In the genomic region with DNA sequence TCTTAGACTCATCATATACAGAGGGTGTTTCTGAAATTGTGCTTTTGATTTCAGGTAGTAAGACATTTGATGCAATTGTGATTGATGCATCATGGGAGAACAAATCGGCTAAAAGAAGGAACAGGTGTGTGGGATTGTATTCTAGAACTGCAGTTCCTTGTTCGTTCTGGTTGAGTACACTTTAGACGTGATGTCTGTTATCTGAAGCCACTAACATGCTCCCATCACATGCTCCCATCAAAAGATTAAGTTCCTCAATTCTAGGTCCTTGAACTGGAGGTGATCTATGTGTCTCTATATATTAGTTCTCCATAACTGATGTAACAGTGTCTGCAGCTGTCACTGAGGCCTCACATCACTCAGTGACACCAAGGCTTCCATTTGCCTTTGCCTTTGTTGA, we compare ENCODE assay signal across 30 mouse cellular contexts. TPM values are rescaled to one million over a fixed set of nuclear protein-coding genes. Genes with fewer than 3 reads are reported as not detected.
"Had no signal": no experiment of that assay in that cellular context is flagged by ENCODE, and none has a peak within 500 bp of the region (broad histone marks: within the 10 kb centered on the region; RNA-seq: fewer than 3 reads in every experiment).

No protein-coding gene starts in this region.

- ATAC-seq: forebrain, embryonic 13.5 days; forebrain, embryonic 14.5 days; forebrain, embryonic 15.5 days; forebrain, embryonic 16.5 days; forebrain, postnatal 0 days had no signal

- H3K9me3 ChIP-seq: embryonic facial prominence, embryonic 10.5 days; embryonic facial prominence, embryonic 12.5 days; embryonic facial prominence, embryonic 13.5 days; embryonic facial prominence, embryonic 15.5 days; forebrain, embryonic 10.5 days; forebrain, embryonic 12.5 days; forebrain, embryonic 13.5 days; forebrain, embryonic 15.5 days; heart, embryonic 10.5 days had no signal

- H3K27ac ChIP-seq: embryonic facial prominence, embryonic 10.5 days; embryonic facial prominence, embryonic 12.5 days; embryonic facial prominence, embryonic 13.5 days; embryonic facial prominence, embryonic 15.5 days; forebrain, embryonic 10.5 days; forebrain, embryonic 12.5 days; forebrain, embryonic 13.5 days; forebrain, embryonic 15.5 days; gastrocnemius, adult 2 months; heart, adult 2 months; heart, embryonic 10.5 days had no signal

- H3K36me3 ChIP-seq: embryonic facial prominence, embryonic 10.5 days; embryonic facial prominence, embryonic 12.5 days; embryonic facial prominence, embryonic 13.5 days; embryonic facial prominence, embryonic 15.5 days; forebrain, embryonic 10.5 days; forebrain, embryonic 12.5 days; forebrain, embryonic 15.5 days; heart, embryonic 10.5 days had no signal

- H3K27me3 ChIP-seq: embryonic facial prominence, embryonic 12.5 days; embryonic facial prominence, embryonic 13.5 days; embryonic facial prominence, embryonic 15.5 days; forebrain, embryonic 12.5 days; forebrain, embryonic 13.5 days; forebrain, embryonic 15.5 days had no signal

- H3K4me3 ChIP-seq: embryonic facial prominence, embryonic 10.5 days; embryonic facial prominence, embryonic 12.5 days; embryonic facial prominence, embryonic 13.5 days; embryonic facial prominence, embryonic 15.5 days; erythroblast, embryonic 14.5 days; forebrain, embryonic 10.5 days; forebrain, embryonic 12.5 days; forebrain, embryonic 13.5 days; forebrain, embryonic 15.5 days; gastrocnemius, adult 2 months; heart, adult 2 months; heart, embryonic 10.5 days had no signal

- DNase-seq: cerebellum, adult 9-10 months; cerebellum, adult 9-11 months; cerebellum, postnatal 10 days; cerebellum, postnatal 14 days; cerebellum, postnatal 25 days; cerebellum, postnatal 36 days; embryo, embryonic 11 days; forebrain, postnatal 0 days; gastrocnemius, adult 2 months; gastrocnemius, postnatal 10 days; gastrocnemius, postnatal 14 days; gastrocnemius, postnatal 25 days; gastrocnemius, postnatal 36 days; heart, adult 11 months; heart, adult 18-20 months; heart, adult 2 months had no signal

- H3K9ac ChIP-seq: embryonic facial prominence, embryonic 12.5 days; embryonic facial prominence, embryonic 13.5 days; embryonic facial prominence, embryonic 15.5 days; forebrain, embryonic 12.5 days; forebrain, embryonic 13.5 days; forebrain, embryonic 15.5 days; forebrain, postnatal 0 days had no signal

- H3K4me1 ChIP-seq: embryonic facial prominence, embryonic 10.5 days; embryonic facial prominence, embryonic 12.5 days; embryonic facial prominence, embryonic 13.5 days; embryonic facial prominence, embryonic 15.5 days; forebrain, embryonic 10.5 days; forebrain, embryonic 12.5 days; forebrain, embryonic 13.5 days; forebrain, embryonic 15.5 days; heart, embryonic 10.5 days had no signal

RNA-seq across cellular contexts. Expression of a gene that starts 10.5 kb away (rescaled TPM):
- total RNA-seq: gastrocnemius, adult 8-10 months had no signal
- polyA plus RNA-seq: heart, adult 2 months had no signal

RNA-seq across cellular contexts. Expression of a gene that starts 14.7 kb away (rescaled TPM):
- total RNA-seq: common myeloid progenitor, adult 5-6 weeks had no signal
- polyA plus RNA-seq: erythroblast, embryonic 14.5 days; heart, adult 2 months had no signal
